Mouse (Mus musculus): ENCODE data around the gene Dhdh. TPM values are rescaled to one million over a fixed set of nuclear protein-coding genes. Genes with fewer than 3 reads are reported as not detected.
A peak's percentile ranks its signal among the peaks of the same experiment; 100 is the strongest.
"Not testable (repeated sequence)": the region's sequence is repeated elsewhere in the genome, so short reads cannot be mapped to it uniquely, and the experiment has no call there.

Dhdh gene
- polyA plus RNA-seq (2015; fragmentation: Nextera tagmentation; extraction: Ambion mirVana): 4.5 TPM in 2 replicates

GRCm38 (mm10) chr7:45488293-45489204 lies at the start of gene Dhdh:
Gene Dhdh, minus strand, starts transcription at chr7:45488805.
- Histone ChIP-seq H3K27ac (peak within 1 kb of the TSS; percentile 84), H3K36me3 (peaks cover 18% of the 10 kb centered on the region), H3K4me1 (peaks cover 27% of the 10 kb centered on the region), H3K27me3 (no peaks in the 10 kb centered on the region), H3K4me2 (peak within 1 kb of the TSS; percentile 71), H3K9me3 (no peaks in the 10 kb centered on the region), H3K9ac (peak within 1 kb of the TSS; percentile 75), H3K4me3 (peak within 1 kb of the TSS; percentile 49)
- WGBS: 7% methylated on average over 38 of the region's 38 CpGs
- ATAC-seq (ENCODE audit: insufficient number of reproducible peaks, insufficient read depth, low FRiP score, low TSS enrichment, low read depth): peak; percentile 57; the same call in 1 of the 2 replicates

- H3K36me3 ChIP-seq: no peaks in the 10 kb centered on the region
- no peak overlapping the region; the same call in 1 of the 2 replicates for H3K9ac ChIP-seq
- H3K9me3 ChIP-seq: no peaks in the 10 kb centered on the region
- WGBS: 83% methylated on average over 10 of the region's 10 CpGs
- H3K4me3 ChIP-seq: peak overlapping the region; percentile 50
- no peak overlapping the region for H3K27ac ChIP-seq
- peaks cover 4% of the 10 kb centered on the region for H3K27me3 ChIP-seq
- H3K4me2 ChIP-seq: peak overlapping the region; percentile 82
- H3K4me1 ChIP-seq: peaks cover 8% of the 10 kb centered on the region
- no peak for ATAC-seq (ENCODE audit: insufficient number of reproducible peaks, insufficient read depth, low FRiP score, low TSS enrichment, low read depth)
Measured at GRCm38 (mm10) chr7:45537602-45538001, 49.0 kb upstream of the Dhdh start.

- 51% methylated on average over 1 of the region's 1 CpGs for WGBS
Measured at GRCm38 (mm10) chr7:45535676-45536075, 47.1 kb upstream of the Dhdh start.

GRCm38 (mm10) chr7:45530643-45531042 lies 42.0 kb upstream of the Dhdh start:
- Histone ChIP-seq H3K4me3 (no peak overlapping the region), H3K36me3 (no peaks in the 10 kb centered on the region), H3K9me3 (no peaks in the 10 kb centered on the region), H3K9ac (no peak overlapping the region), H3K27me3 (no peaks in the 10 kb centered on the region), H3K4me2 (peak overlapping the region; percentile 17; the same call in 1 of the 2 replicates), H3K27ac (0 out of 2 replicates have a peak overlapping the region, but pooled peaks have one; percentile 4), H3K4me1 (peaks cover 13% of the 10 kb centered on the region)
- ATAC-seq (ENCODE audit: insufficient number of reproducible peaks, insufficient read depth, low FRiP score, low TSS enrichment, low read depth): no peak
- 69% methylated on average over 2 of the region's 2 CpGs for WGBS

More at GRCm38 (mm10) chr7:45535676-45536075, 47.1 kb upstream of the Dhdh start:
- Histone ChIP-seq H3K4me3 (no peak overlapping the region), H3K27ac (no peak overlapping the region), H3K9ac (no peak overlapping the region), H3K4me2 (no peak overlapping the region), H3K9me3 (no peaks in the 10 kb centered on the region), H3K27me3 (peaks cover 4% of the 10 kb centered on the region), H3K36me3 (no peaks in the 10 kb centered on the region), H3K4me1 (peaks cover 8% of the 10 kb centered on the region)
- no peak for ATAC-seq (ENCODE audit: insufficient number of reproducible peaks, insufficient read depth, low FRiP score, low TSS enrichment, low read depth)

- Histone ChIP-seq H3K36me3 (no peaks in the 10 kb centered on the region), H3K4me2 (no peak overlapping the region), H3K27ac (no peak overlapping the region), H3K27me3 (no peaks in the 10 kb centered on the region), H3K9ac (0 out of 2 replicates have a peak overlapping the region, but pooled peaks have one; percentile 55), H3K4me3 (no peak overlapping the region), H3K4me1 (peaks cover 25% of the 10 kb centered on the region), H3K9me3 (no peaks in the 10 kb centered on the region)
- no peak for ATAC-seq (ENCODE audit: insufficient number of reproducible peaks, insufficient read depth, low FRiP score, low TSS enrichment, low read depth)
- WGBS: 13% methylated on average over 6 of the region's 6 CpGs
Measured at GRCm38 (mm10) chr7:45529461-45529860, 40.9 kb upstream of the Dhdh start.

- H3K4me3 ChIP-seq; H3K4me2 ChIP-seq; H3K27me3 ChIP-seq; H3K9me3 ChIP-seq; ATAC-seq (ENCODE audit: insufficient number of reproducible peaks, insufficient read depth, low FRiP score, low TSS enrichment, low read depth); H3K9ac ChIP-seq: not testable (repeated sequence)
- Histone ChIP-seq H3K4me1 (peaks cover 42% of the 10 kb centered on the region), H3K27ac (peak overlapping the region; percentile 82; the same call in 1 of the 2 replicates), H3K36me3 (peaks cover 17% of the 10 kb centered on the region)
- WGBS: 91% methylated on average over 6 of the region's 6 CpGs
Measured at GRCm38 (mm10) chr7:45527169-45527568, 38.6 kb upstream of the Dhdh start.

GRCm38 (mm10) chr7:45526474-45527120 lies 38.0 kb upstream of the Dhdh start:
- Histone ChIP-seq H3K9me3 (no peaks in the 10 kb centered on the region), H3K4me3 (peak overlapping the region; percentile 83), H3K36me3 (peaks cover 17% of the 10 kb centered on the region), H3K27ac (peak overlapping the region; percentile 82), H3K4me1 (peaks cover 42% of the 10 kb centered on the region), H3K27me3 (no peaks in the 10 kb centered on the region), H3K9ac (peak overlapping the region; percentile 89), H3K4me2 (peak overlapping the region; percentile 82)
- no peak for ATAC-seq (ENCODE audit: insufficient number of reproducible peaks, insufficient read depth, low FRiP score, low TSS enrichment, low read depth)
- WGBS: 21% methylated on average over 7 of the region's 7 CpGs

- Histone ChIP-seq H3K36me3 (peaks cover 17% of the 10 kb centered on the region), H3K27ac (peak within 1 kb of the TSS; percentile 82), H3K9me3 (no peaks in the 10 kb centered on the region), H3K4me1 (peaks cover 47% of the 10 kb centered on the region), H3K9ac (peak within 1 kb of the TSS; percentile 89), H3K4me2 (peak within 1 kb of the TSS; percentile 82), H3K4me3 (peak within 1 kb of the TSS; percentile 83), H3K27me3 (no peaks in the 10 kb centered on the region)
- under 1% methylated on average over 54 of the region's 54 CpGs for WGBS
- peak; percentile 81 for ATAC-seq (ENCODE audit: insufficient number of reproducible peaks, insufficient read depth, low FRiP score, low TSS enrichment, low read depth)
Measured at GRCm38 (mm10) chr7:45525809-45526473, 37.3 kb upstream of the Dhdh start, which contains the start of the genes Ppp1r15a and Plekha4. Gene Ppp1r15a, minus strand, starts transcription at chr7:45526268. Gene Plekha4, plus strand, starts transcription at chr7:45526330.

GRCm38 (mm10) chr7:45524841-45525621 lies 36.4 kb upstream of the Dhdh start:
- peaks cover 17% of the 10 kb centered on the region for H3K36me3 ChIP-seq
- H3K4me3 ChIP-seq: peak overlapping the region; percentile 83
- H3K4me1 ChIP-seq: peaks cover 41% of the 10 kb centered on the region
- H3K9me3 ChIP-seq: no peaks in the 10 kb centered on the region
- H3K27me3 ChIP-seq: no peaks in the 10 kb centered on the region
- H3K9ac ChIP-seq: peak overlapping the region; percentile 89
- H3K27ac ChIP-seq: peak overlapping the region; percentile 82
- peak overlapping the region; percentile 82 for H3K4me2 ChIP-seq
- ATAC-seq (ENCODE audit: insufficient number of reproducible peaks, insufficient read depth, low FRiP score, low TSS enrichment, low read depth): no peak
- WGBS: 25% methylated on average over 12 of the region's 12 CpGs

- Histone ChIP-seq H3K4me1 (peaks cover 36% of the 10 kb centered on the region), H3K27me3 (no peaks in the 10 kb centered on the region), H3K36me3 (peaks cover 17% of the 10 kb centered on the region), H3K27ac (no peak overlapping the region; the same call in 1 of the 2 replicates), H3K9ac (peak overlapping the region; percentile 22; the same call in 1 of the 2 replicates), H3K4me3 (peak overlapping the region; percentile 9; the same call in 1 of the 2 replicates), H3K9me3 (no peaks in the 10 kb centered on the region), H3K4me2 (peak overlapping the region; percentile 30)
- 84% methylated on average over 13 of the region's 13 CpGs for WGBS
- ATAC-seq (ENCODE audit: insufficient number of reproducible peaks, insufficient read depth, low FRiP score, low TSS enrichment, low read depth): no peak
Measured at GRCm38 (mm10) chr7:45523678-45524170, 35.1 kb upstream of the Dhdh start.

All from embryonic facial prominence, embryonic 13.5 days (tissue).